Mouse (Mus musculus): ENCODE measurements around the gene Magi1.

GRCm38 (mm10) chr6:94201940-94202339 lies 81.8 kb downstream of the Magi1 start:
- TF ChIP-seq CTCF (IDR thresholded peaks at IDR 0.05; ENCODE audit: control insufficient read depth, insufficient read depth, low read length) (no peak), POLR2A (IDR thresholded peaks at IDR 0.05; ENCODE audit: borderline replicate concordance, control insufficient read depth, low read depth, low read length) (no peak)

Measured in bone marrow, adult 2 months (tissue).